Mouse (Mus musculus): ENCODE data around the gene Fgf6.

Fgf6 gene

DNA sequence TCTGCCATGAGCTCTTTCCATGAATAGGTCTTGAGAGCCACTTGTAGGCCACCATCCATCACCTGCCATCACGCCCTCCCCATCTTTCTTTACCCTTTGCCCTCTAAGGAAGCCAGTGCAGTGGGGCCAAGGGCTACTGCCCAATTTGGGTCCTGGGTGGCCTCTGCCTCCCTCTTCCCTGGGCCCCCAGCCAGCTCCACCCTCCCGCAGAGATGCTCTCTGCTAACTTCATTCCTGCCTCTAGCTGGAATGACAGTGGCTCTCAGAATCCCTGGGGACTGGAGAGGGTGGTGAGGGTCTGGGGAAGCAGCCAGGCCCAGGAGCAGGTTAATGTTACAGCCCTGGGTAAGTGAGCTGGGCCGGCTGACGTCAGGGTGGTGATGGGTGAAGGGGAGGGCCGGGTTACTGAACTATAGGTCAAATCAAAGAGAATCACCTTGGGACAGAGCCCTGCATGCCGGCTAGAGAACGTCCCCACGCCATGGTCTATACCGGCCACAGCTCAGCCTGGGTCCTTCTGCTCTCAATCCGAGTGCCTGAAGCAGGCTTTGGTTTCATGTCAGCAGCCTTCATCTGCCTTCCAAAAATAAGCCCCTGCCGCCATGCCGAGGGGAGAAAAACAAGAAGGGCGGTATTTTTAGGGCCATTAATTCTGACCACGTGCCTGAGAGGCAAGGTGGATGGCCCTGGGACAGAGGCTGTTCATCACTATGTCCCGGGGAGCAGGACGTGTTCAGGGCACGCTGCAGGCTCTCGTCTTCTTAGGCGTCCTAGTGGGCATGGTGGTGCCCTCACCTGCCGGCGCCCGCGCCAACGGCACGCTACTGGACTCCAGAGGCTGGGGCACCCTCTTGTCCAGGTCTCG is at the start of gene Fgf6:
Fgf6 (plus strand) TSS at position 681 of the 865 bp plus-strand sequence.
- no peak for DNase-seq (ENCODE audit: extremely low read depth, insufficient read length, low spot score)

DNA sequence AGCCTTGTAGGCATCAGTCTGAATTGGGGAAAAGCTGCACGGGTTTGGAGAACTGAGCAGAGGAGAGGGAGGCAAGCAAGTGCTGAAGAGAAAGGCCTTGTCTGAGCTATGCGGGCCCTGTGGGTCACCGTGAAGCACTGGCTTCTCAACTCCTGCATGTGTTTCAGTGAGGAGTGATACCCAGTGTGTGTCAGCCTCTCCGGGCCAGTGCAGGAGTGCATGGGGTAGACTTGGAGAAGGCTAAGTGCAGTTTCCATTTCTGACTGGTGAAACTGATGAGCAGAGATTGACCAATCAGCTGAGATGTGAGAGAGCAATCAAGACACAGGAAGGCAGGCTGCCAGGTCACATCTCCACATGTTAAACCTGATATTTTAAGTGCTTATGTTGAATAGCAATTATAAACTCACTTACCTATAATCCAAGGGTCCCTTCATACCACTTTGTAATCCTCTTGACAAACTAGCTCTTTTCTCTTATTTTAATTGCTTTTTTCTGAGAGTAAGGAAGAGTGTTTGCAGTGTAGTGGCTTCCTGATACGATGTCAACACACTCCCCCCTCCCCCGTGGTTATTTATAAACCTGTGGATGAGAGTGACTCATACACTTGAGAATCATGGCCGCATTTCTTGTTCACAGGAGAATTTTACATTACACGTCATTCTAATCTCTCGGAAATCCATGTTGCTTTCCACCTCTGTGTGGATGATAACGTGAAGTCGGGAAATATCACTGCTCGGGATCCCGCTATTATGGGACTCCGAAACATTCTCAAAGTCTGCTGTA is 49.0 kb upstream of the Fgf6 start:
- DNase-seq (ENCODE audit: extremely low read depth, insufficient read length, low spot score): no peak

DNA sequence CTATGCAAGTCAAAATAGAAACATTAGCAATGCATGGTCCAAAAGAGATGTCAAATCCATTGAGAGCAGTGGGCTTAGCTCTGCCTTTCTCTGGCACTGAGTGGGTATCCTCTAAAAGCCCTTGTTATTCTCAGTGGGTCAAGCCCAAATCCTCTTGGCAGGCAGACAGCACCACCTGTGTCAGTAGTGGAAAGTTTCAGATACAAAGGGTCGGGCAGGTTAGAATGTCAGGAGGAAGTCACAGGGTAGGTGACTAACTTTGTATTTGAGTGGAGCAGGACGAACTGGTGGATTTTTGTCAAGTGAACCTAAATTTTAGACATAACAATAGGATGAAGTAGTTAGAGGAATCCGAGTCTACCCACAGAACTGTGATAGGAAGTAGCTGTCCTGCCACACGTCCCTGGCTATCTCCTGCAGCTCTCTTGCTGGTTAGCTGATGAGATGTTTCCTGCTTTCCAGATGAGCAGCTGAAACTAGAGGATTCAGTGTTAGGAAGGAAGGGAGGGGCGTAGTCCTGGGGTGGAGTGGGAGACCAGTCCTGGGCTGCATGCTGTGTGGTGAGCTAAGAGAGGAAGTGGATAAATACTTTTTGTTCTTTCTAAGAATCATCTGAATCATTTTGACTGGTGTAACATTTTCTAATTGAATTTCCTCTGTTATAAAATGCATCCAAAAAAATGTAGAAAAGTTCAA is 33.7 kb upstream of the Fgf6 start:
- no peak for DNase-seq (ENCODE audit: extremely low read depth, insufficient read length, low spot score)

DNA sequence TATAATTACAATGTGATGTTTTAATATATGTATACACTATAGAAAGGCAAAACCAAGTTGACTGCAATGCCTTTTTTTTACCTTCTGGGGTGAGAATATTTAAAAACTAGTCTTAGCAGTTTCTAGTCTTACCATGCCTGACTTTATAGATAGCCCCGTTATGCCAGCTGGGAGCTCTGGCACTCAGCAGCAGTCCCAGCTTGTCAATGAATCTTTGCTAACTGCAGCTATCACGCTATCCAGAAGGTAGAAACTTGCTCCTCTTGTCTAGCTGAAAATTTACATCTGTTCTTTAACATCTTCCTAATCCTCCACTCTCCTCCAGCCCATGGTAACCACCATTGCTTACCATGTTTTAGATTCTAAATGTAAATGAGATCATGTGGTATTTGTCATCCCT is 21.7 kb upstream of the Fgf6 start:
- no peak for DNase-seq (ENCODE audit: extremely low read depth, insufficient read length, low spot score)

DNA sequence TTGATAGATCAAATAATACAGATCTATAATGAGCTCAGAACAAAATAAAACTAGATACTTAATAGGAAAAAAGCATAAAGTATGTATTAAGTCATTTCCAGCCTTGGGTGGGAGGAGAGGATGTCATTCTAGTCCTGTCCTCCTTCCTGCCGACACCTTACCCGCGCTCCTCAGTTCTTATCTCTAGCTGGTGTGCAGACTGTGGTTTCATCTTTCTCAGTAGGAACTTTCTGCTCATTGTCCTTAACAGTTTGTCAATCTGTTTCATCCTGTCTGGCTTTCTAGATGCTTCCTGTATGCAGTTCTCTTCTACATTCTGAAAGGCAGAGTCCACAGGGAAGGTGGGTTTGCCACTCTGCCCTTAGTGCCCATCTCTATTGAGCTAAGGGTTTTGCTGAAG is 19.9 kb upstream of the Fgf6 start:
- no peak for DNase-seq (ENCODE audit: extremely low read depth, insufficient read length, low spot score)

DNA sequence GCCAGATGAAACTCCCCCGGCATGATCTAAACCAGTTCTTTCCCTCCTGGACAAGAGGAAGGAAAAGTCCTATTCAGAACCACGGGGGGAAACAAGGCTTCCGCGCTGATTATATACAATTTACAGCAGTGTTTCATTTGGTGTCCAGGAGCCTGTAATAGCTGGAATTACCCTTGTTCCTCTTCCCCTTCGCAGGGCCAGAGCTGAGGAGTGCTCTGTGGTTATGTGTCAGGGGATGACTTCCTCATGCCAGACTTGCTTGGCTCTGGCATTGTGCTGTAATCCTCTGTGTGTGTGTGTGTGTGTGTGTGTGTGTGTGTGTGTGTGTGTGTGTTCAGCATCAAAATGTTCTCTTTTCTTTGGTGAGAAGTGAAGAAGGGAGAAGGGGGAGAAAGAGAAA is 19.0 kb upstream of the Fgf6 start:
- DNase-seq (ENCODE audit: extremely low read depth, insufficient read length, low spot score): no peak

DNA sequence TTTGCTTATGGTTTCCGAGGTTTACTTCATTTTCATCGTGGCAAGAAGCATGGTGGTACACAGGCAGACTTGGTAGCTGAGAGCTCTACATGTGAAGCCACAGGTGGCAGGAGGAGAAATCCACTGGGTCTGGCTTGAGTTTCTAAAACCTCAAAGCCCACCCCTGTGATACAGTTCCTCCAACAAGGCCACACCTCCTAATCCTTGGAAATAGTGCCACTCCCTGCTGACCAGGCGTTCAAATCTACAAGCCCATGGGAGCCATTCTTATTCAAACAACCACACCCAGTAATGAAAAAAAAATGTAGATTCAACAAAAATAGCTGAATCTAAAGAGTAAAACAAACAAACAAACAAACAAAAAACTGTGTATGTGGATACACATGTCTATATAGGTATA is 9.7 kb upstream of the Fgf6 start:
- no peak for DNase-seq (ENCODE audit: extremely low read depth, insufficient read length, low spot score)

DNA sequence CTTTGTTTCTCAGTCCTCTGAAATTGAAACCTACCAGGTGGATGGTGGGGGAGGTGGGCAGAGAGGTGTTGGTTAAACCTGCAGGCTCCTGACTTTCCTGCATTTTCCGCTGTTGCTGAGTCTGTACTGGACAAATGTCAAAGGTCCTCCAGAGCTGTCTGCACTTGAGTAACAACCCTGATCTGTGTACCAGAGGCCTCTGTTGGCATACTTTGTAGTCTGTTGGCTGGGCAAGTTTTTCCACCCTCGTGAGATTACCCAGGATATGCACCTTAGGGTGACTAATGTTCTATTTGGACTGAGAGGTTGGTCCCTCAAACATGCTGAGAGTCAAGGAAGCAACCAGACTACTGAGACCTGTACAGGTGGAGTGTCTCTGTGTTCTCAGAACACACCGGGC is 8.8 kb upstream of the Fgf6 start:
- DNase-seq (ENCODE audit: extremely low read depth, insufficient read length, low spot score): no peak

DNA sequence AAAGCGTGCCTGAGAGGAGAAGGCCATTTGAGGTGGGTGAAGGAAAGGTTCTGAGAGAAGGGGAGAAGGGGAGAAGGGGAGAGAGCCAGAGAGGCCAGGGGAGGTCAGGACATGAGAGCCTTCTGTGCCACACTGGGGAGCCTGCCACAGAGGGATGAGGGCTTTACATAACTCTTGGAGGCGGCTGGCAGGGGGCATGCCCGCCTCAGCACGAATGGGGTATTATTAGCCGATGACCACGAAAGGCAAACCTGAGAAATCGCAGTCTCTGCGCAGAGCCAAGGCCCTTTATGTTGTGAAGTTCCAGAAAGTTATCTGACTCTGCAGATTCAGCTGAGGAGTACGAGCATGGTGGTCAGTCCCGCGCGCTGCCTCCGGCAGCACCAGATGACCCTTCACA is 5.4 kb upstream of the Fgf6 start:
- DNase-seq (ENCODE audit: extremely low read depth, insufficient read length, low spot score): no peak

DNA sequence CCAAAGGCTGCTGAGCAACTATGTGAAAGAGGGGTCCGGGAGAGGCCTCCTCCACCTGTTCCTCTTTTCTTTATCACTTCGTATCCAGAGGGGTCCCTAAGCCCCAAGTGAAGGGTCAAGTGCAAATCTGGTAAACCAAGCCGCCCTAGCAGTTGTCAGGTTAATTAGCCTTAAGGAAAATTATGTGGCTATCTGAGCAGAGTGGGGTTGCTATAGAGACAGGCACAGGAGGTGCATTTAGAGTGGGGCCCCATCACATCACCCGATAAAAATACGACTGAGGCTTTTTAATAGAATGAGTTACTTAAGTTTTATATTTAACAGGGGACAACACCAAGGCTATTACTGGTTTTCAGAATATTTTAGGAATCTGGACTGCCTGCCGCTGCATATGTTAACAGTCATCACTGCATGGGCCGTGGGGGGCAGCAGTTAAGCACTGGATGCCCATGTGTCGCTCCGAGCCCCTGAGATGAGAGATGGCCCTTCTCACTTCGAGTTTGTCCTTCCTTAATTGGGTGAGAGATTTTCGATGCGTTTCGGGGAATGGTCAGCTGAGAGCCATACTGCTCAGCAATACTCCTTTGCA is 3.3 kb upstream of the Fgf6 start:
- DNase-seq (ENCODE audit: extremely low read depth, insufficient read length, low spot score): no peak

DNA sequence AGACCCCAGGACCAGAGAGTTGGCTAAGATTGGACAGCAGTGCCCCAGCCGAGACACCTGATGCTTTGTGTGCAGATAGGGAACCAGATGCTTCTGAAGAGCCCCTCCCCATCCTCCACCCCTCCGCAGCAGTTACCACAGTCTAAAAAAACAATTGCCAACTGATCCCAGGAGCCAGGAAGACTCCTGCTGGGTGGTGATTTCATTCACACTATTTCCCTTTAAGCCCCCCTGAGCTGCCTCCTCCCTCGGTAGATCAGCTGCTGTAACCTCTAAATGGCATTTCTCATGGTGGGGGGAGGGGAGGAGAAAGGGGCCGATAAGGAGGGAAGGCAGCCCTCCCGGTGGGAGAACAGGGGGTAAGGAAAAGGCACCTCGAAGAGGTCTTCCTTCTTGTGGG is 3.9 kb downstream of the Fgf6 start:
- DNase-seq (ENCODE audit: extremely low read depth, insufficient read length, low spot score): no peak

DNA sequence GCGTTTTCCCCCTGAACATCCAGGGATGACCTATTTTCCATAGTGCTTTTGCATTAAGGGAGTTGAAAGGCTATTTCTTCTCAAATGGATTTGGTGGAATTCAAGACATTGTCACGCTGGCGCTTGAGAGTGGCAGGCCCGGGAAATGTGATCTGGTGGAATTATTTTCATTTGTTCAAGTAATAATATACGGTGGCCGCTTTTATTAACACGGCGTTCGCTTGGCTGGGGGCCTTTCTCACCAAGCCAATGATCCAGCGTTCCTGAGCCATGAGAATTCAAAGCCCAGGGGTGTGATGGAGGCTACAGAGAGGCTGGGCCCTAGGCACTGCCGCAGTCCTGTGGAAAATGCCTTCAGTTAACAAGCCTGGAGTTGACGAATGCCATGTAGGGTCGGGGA is 5.0 kb downstream of the Fgf6 start:
- DNase-seq (ENCODE audit: extremely low read depth, insufficient read length, low spot score): no peak

DNA sequence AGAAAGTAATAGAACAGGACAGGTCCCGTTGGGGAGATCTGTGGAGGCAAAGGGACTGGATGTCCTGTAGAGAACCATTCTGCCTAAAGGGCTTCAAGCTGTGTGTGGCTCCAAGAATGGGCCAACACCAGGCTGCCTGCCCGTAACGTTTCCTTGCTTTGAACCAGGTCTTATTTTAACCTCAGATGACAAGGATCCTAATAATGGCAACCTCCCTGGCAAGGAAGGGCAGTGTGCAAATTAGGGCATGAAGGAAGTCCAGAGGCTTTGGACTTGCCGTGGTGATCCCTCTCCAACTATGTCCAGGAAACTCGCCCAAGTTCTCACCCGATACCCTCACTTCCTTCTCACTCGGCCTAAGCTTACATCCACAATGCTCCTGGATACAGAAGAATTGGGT is 9.4 kb downstream of the Fgf6 start:
- no peak for DNase-seq (ENCODE audit: extremely low read depth, insufficient read length, low spot score)

DNA sequence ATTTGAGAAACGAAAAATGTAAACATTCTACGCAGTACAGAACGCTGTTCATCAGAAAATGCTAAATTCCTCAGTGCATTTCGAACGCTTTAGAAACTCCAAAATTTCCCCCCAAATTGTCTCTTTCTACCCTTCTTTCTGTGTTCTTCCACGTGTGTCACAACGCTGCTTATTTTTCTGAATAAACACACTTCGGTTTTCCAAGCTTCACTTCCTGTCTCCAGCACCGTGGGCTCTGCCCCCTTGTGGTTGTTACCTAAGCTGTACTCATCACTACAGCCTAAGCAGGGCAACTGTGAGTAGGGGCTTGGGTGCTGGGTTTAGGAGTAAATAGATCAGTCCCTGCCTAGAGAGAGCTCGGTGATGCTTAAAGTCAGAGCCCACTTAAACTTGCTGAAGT is 19.4 kb downstream of the Fgf6 start:
- DNase-seq (ENCODE audit: extremely low read depth, insufficient read length, low spot score): no peak

DNA sequence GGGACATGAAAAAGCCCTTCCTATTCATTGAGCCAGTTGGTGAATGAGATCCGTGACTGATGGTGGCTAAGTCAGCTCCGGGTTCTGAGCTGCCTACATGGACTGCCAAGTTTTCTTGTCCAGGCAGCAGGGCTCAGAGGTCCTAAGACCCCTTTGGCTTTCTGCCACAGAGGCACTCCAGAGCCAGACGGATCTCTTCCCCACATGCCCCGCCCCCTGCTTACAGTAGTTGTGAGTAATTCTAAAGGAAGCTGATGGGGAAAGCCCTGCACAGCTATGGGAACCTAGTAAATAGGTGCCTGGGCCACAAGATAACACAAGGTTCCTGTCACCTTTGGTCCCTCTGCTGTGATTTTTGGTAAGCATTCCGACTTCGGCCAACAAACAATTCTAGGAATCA is 29.5 kb downstream of the Fgf6 start:
- peak; percentile 19 for DNase-seq (ENCODE audit: extremely low read depth, insufficient read length, low spot score)

DNA sequence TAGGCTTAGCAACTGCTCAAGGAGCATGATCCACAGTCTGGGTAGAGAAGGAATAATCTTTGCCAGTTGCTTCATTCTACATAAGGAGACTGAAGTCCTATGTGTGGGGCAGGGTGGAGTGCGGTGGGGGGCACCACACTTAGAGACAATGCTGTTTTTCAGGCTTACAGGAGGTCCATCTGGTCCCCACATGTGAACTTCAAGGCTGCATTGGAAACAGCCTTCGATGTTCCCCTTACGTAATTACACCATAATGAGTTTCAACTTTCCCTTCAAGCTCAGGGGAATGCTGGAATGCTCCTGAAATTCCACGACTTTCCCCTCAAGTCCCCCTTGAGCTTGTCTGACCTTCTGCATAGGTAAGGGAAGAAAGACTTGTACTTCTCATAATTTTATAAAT is 35.5 kb downstream of the Fgf6 start:
- no peak for DNase-seq (ENCODE audit: extremely low read depth, insufficient read length, low spot score)

DNA sequence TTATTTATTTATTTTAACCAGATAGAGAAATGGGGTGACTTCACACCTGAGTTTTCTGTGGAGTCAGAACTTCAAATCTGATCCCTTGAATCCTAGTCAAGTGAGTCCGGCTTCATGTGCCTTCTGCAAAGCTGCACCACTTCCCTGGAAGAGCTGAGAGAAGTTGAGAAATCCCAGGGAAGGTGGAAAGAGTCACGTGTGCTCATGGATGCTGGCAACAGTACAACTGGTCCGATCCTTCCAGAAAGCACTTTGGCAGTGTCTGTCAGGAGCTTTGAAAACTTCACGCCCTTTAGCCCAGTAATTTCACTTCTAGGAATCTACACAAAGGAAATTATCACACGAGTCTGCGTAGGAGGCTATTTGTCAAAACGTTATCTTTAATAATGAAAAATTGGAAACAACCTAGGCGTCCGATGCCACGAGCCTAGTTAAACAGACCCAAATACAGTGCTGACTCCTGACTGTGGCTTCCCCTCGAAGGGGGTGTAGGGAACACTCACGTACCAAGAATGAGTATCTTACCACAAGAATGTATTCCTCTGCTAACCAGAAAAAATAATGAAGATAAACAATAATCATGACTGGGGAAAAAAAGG is 41.7 kb downstream of the Fgf6 start:
- DNase-seq (ENCODE audit: extremely low read depth, insufficient read length, low spot score): peak; percentile 70

DNA sequence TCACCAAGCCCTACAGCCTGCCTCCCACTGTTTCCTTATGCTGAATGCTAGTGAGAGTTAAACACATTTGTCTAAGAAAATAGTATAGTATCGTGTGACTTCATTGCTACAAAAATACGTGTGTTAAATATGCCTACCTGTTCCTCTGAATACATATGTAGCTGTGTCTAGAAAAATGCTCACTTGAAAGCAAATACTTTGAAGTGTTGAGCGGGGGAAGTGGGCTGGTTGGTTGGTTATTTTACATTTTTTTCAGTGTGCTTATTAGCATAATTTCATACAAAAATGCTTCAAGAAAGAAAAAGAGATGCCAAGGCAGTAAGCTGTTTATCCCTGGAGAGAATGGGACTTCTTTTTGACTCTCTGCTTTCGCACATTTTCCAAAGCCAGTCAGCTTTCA is 44.6 kb downstream of the Fgf6 start:
- DNase-seq (ENCODE audit: extremely low read depth, insufficient read length, low spot score): no peak

DNA sequence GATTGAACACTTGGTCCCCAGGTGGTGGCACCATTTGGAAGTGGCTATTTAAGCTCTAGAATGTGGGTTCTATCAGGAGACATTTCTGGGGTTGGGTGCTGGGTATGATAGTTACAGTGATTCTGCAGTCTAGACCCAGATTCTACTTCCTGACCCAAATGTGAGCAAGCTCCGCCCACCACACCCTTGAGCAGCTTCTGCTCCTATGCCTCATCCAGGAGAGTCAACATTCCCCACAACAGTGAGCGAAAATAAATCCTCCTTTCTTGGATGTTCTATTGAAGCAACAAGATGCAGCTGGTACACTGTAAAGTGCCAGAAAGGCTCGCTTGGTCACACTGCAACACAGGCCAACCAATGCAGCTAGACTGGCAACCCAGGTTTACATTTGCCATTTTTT is 48.5 kb downstream of the Fgf6 start:
- DNase-seq (ENCODE audit: extremely low read depth, insufficient read length, low spot score): no peak

DNA sequence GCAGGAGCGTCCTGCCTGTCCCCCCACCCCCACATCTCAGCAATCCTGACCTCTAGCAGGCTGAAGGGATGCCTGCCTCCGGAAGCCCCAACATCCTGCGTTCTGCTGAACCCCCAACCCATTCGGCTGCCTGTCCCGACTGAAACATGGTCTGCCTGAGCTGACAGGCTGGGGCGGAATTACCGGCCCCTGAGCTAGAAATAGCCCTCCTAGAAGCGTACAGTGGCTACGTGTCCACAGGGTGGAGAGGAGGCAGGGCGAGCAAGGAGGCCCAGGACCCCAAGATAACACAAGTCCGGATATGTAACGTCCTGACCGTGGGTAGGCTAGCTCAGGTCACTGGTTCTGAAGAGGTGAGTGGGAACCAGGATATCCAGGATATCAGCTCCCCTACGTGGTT is 49.4 kb downstream of the Fgf6 start:
- no peak for DNase-seq (ENCODE audit: extremely low read depth, insufficient read length, low spot score)

DNA sequence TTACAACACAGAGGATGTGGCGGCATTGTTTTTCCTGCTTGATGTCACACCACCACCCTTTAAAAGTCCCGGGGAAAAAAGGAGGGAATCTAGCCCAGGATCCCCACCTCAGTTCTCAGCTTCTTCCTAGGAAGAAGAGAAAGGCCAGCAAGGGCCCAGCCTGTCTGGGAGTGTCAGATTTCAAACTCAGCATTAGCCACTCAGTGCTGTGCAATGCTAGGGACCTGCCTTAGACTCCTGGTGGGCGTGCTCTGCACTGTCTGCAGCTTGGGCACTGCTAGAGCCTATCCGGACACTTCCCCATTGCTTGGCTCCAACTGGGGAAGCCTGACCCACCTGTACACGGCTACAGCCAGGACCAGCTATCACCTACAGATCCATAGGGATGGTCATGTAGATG is 57.4 kb downstream of the Fgf6 start, which contains the start of gene Fgf23:
Fgf23 (plus strand) TSS at position 86 of the 400 bp plus-strand sequence.
- no peak for DNase-seq (ENCODE audit: extremely low read depth, insufficient read length, low spot score)
